Mouse (Mus musculus) thymus, adult 2 months (tissue): ENCODE results near the gene Napsa. TPM values are rescaled to one million over a fixed set of nuclear protein-coding genes. Genes with fewer than 3 reads are reported as not detected.

Experiments used
- DNase-seq: peaks from one replicate; pipeline ENCODE4 v3.0.0; 2021
- H3K27ac ChIP-seq: fragments of 200-500 bp; 2 replicates; pipeline ENCODE4 v1.5.1; 2012; ENCODE audit warnings: low read length, control low read depth; ENCODE audit not compliant: control insufficient read depth, insufficient read depth
- H3K27me3 ChIP-seq: fragments of 200-500 bp; 2 replicates; pipeline ENCODE4 v1.6.1; 2012; ENCODE audit warnings: mild to moderate bottlenecking, low read length, moderate library complexity, mixed read lengths; ENCODE audit not compliant: control insufficient read depth, insufficient read depth
- H3K36me3 ChIP-seq: fragments of 200-500 bp; 2 replicates; pipeline ENCODE4 v1.6.1; 2012; ENCODE audit warnings: mild to moderate bottlenecking, low read length, moderate library complexity; ENCODE audit not compliant: control insufficient read depth, insufficient read depth
- H3K4me1 ChIP-seq: fragments of 200-500 bp; replicated peaks from 2 replicates; pipeline ENCODE4 v1.6.1; 2012; ENCODE audit warnings: low read length; ENCODE audit not compliant: control insufficient read depth, insufficient read depth
- H3K4me3 ChIP-seq: fragments of 200-500 bp; 2 replicates; pipeline ENCODE4 v1.5.1; 2012; ENCODE audit warnings: mild to moderate bottlenecking, low read length, control low read depth, moderate library complexity; ENCODE audit not compliant: control insufficient read depth, insufficient read depth
- CTCF ChIP-seq: fragments of 200-500 bp; IDR thresholded peaks from 2 replicates; pipeline ENCODE4 v1.5.1; 2012; ENCODE audit warnings: mild to moderate bottlenecking, control low read depth, low read length, moderate library complexity, borderline replicate concordance; ENCODE audit not compliant: control insufficient read depth, poor library complexity, insufficient read depth; ENCODE audit errors: extremely low read depth
- POLR2A ChIP-seq: fragments of 200-500 bp; IDR thresholded peaks from 2 replicates; pipeline ENCODE4 v1.6.1; 2012; ENCODE audit warnings: mild to moderate bottlenecking, low read length, control low read depth, moderate library complexity; ENCODE audit not compliant: control insufficient read depth, poor library complexity, insufficient read depth; ENCODE audit errors: extremely low read depth
- WGBS: fragments of 180-500 bp; shearing (Covaris S2); methylation state at CpG from one replicate; pipeline ENCODE4 v1.1.7; 2018; 5-methylcytosine and 5-hydroxymethylcytosine counted together
- polyA plus RNA-seq: library from polyadenylated mRNA; depleted of rRNA; stranded (reverse); fragments of >200 nt; gene quantifications from 2 replicates; pipeline ENCODE4 v1.2.3, GENCODE M21; 2012

Gene Napsa
- polyA plus RNA-seq, 1 experiment, result 32.0 TPM

- TF ChIP-seq POLR2A, result no peak
- TF ChIP-seq CTCF, result no peak
- WGBS, result 93% methylated on average over 6 of the region's 6 CpGs
- H3K4me1 ChIP-seq, result no peaks in the 10 kb centered on the region
- no peaks in the 10 kb centered on the region for H3K36me3 ChIP-seq
- no peaks in the 10 kb centered on the region for H3K27me3 ChIP-seq
- no peak overlapping the region for H3K4me3 ChIP-seq
- no peak for DNase-seq
- no peak overlapping the region for H3K27ac ChIP-seq
Measured at GRCm38 (mm10) chr7:44581637-44582036, 9.5 kb downstream of the Napsa start.

GRCm38 (mm10) chr7:44582709-44583108 is 10.5 kb downstream of the Napsa start:
- no peak overlapping the region for H3K4me3 ChIP-seq
- DNase-seq, result no peak
- no peak for TF ChIP-seq CTCF
- TF ChIP-seq POLR2A, result no peak
- no peaks in the 10 kb centered on the region for H3K36me3 ChIP-seq
- 90% methylated on average over 5 of the region's 5 CpGs for WGBS
- H3K27me3 ChIP-seq, result peaks cover 7% of the 10 kb centered on the region
- H3K4me1 ChIP-seq, result peaks cover 3% of the 10 kb centered on the region
- H3K27ac ChIP-seq, result no peak overlapping the region

- H3K27me3 ChIP-seq, result peaks cover 7% of the 10 kb centered on the region
- H3K27ac ChIP-seq, result no peak overlapping the region
- peaks cover 3% of the 10 kb centered on the region for H3K4me1 ChIP-seq
- H3K36me3 ChIP-seq, result no peaks in the 10 kb centered on the region
- 96% methylated on average over 1 of the region's 1 CpGs for WGBS
- DNase-seq, result no peak
- no peak for TF ChIP-seq CTCF
- no peak for TF ChIP-seq POLR2A
- H3K4me3 ChIP-seq, result no peak overlapping the region
Measured at GRCm38 (mm10) chr7:44583146-44583545, 11.0 kb downstream of the Napsa start.

GRCm38 (mm10) chr7:44584265-44584804 is 12.2 kb downstream of the Napsa start:
- H3K27me3 ChIP-seq, result peaks cover 11% of the 10 kb centered on the region
- DNase-seq, result no peak
- no peak overlapping the region for H3K27ac ChIP-seq
- no peak overlapping the region for H3K4me3 ChIP-seq
- 76% methylated on average over 4 of the region's 4 CpGs for WGBS
- TF ChIP-seq CTCF (no peak), POLR2A (no peak)
- no peaks in the 10 kb centered on the region for H3K36me3 ChIP-seq
- peaks cover 7% of the 10 kb centered on the region for H3K4me1 ChIP-seq

- Histone ChIP-seq H3K36me3 (no peaks in the 10 kb centered on the region), H3K27ac (no peak overlapping the region), H3K4me1 (peaks cover 8% of the 10 kb centered on the region), H3K4me3 (no peak overlapping the region), H3K27me3 (peaks cover 17% of the 10 kb centered on the region)
- WGBS, result 92% methylated on average over 6 of the region's 6 CpGs
- DNase-seq, result no peak
- TF ChIP-seq CTCF, result no peak
- no peak for TF ChIP-seq POLR2A
Measured at GRCm38 (mm10) chr7:44584921-44585320, 12.7 kb downstream of the Napsa start.

GRCm38 (mm10) chr7:44585606-44586005 is 13.4 kb downstream of the Napsa start:
- Histone ChIP-seq H3K27ac (no peak overlapping the region), H3K4me3 (no peak overlapping the region), H3K4me1 (peaks cover 8% of the 10 kb centered on the region), H3K36me3 (no peaks in the 10 kb centered on the region), H3K27me3 (peaks cover 20% of the 10 kb centered on the region)
- no peak for DNase-seq
- TF ChIP-seq CTCF (no peak), POLR2A (no peak)
- WGBS, result 97% methylated on average over 6 of the region's 6 CpGs

- peaks cover 16% of the 10 kb centered on the region for H3K4me1 ChIP-seq
- no peak overlapping the region for H3K4me3 ChIP-seq
Measured at GRCm38 (mm10) chr7:44586518-44586917, 14.3 kb downstream of the Napsa start.

More at GRCm38 (mm10) chr7:44586518-44586917, 14.3 kb downstream of the Napsa start:
- H3K27ac ChIP-seq, result no peak overlapping the region
- no peaks in the 10 kb centered on the region for H3K36me3 ChIP-seq
- no peak for DNase-seq
- TF ChIP-seq POLR2A (no peak), CTCF (no peak)
- peaks cover 28% of the 10 kb centered on the region for H3K27me3 ChIP-seq
- 27% methylated on average over 19 of the region's 19 CpGs for WGBS
